Mouse (Mus musculus): ENCODE data around the gene Ano7.

Ano7 gene

GRCm38 (mm10) chr1:93373665-93374064, at the start of gene Ano7:
Gene Ano7, plus strand, starts transcription at chr1:93373930.
- DNase-seq: no peak

GRCm38 (mm10) chr1:93323973-93324372, 49.8 kb upstream of the Ano7 start:
- DNase-seq: no peak

GRCm38 (mm10) chr1:93326446-93326845, 47.3 kb upstream of the Ano7 start:
- no peak for DNase-seq

- no peak for DNase-seq
Observed at GRCm38 (mm10) chr1:93334621-93335020, 39.1 kb upstream of the Ano7 start.

GRCm38 (mm10) chr1:93342648-93343503, 30.9 kb upstream of the Ano7 start, which contains the start of the genes Ppp1r7 and Pask:
Gene Ppp1r7, plus strand, starts transcription at chr1:93342854.
Gene Pask, minus strand, starts transcription at chr1:93343482.
- peak; percentile 96 to 98 for DNase-seq

GRCm38 (mm10) chr1:93343504-93344047, 30.2 kb upstream of the Ano7 start:
- peak; percentile 96 to 97 for DNase-seq

GRCm38 (mm10) chr1:93347176-93347575, 26.6 kb upstream of the Ano7 start:
- no peak for DNase-seq

- no peak for DNase-seq
Observed at GRCm38 (mm10) chr1:93349701-93350100, 24.0 kb upstream of the Ano7 start.

GRCm38 (mm10) chr1:93352724-93353123, 21.0 kb upstream of the Ano7 start:
- DNase-seq: no peak

GRCm38 (mm10) chr1:93362661-93363060, 11.1 kb upstream of the Ano7 start:
- no peak for DNase-seq

- DNase-seq: no peak
Observed at GRCm38 (mm10) chr1:93365641-93366040, 8.1 kb upstream of the Ano7 start.

- no peak for DNase-seq
Observed at GRCm38 (mm10) chr1:93377307-93377706, 3.6 kb downstream of the Ano7 start.

- DNase-seq: peak in 1 of 2 experiments; percentile 26
Observed at GRCm38 (mm10) chr1:93379117-93379516, 5.4 kb downstream of the Ano7 start.

GRCm38 (mm10) chr1:93387198-93387597, 13.5 kb downstream of the Ano7 start:
- DNase-seq: no peak

- no peak for DNase-seq
Observed at GRCm38 (mm10) chr1:93388906-93389305, 15.2 kb downstream of the Ano7 start.

GRCm38 (mm10) chr1:93401191-93402052, 27.7 kb downstream of the Ano7 start:
- peak in 1 of 2 experiments; percentile 26 for DNase-seq

GRCm38 (mm10) chr1:93403403-93403802, 29.7 kb downstream of the Ano7 start:
- DNase-seq: no peak

GRCm38 (mm10) chr1:93432087-93432486, 58.4 kb downstream of the Ano7 start:
- no peak for DNase-seq

- DNase-seq: no peak
Observed at GRCm38 (mm10) chr1:93439321-93439720, 65.6 kb downstream of the Ano7 start.

- DNase-seq: peak; percentile 91 to 92
Observed at GRCm38 (mm10) chr1:93444405-93445110, 70.8 kb downstream of the Ano7 start.

- peak; percentile 81 to 91 for DNase-seq
Observed at GRCm38 (mm10) chr1:93445111-93445821, 71.5 kb downstream of the Ano7 start.

- DNase-seq: no peak
Observed at GRCm38 (mm10) chr1:93445822-93446162, 72.1 kb downstream of the Ano7 start.

All from kidney, postnatal 36 days (tissue).